In the genomic region with DNA sequence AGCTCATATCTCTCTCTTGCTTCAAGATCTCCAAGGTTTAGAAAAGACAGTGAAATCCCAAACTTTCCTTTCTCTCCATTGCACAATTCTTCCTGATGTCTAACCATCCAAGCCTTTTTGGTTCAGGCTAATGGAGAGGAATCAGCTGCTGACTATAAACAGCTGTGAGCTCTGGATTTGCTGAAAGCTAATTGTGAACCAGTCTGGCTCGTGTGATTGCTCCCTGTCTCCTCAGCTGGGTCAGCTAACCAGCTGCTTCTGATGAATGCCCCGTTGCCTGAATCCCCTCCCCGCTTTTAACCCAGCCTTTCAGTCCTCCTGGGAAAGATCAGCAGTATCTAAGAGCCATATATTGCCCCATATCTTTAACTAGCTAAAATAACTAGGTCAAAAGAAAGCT, we compare ENCODE assay signal across 16 mouse cellular contexts. TPM values are rescaled to one million over a fixed set of nuclear protein-coding genes. Genes with fewer than 3 reads are reported as not detected.
DNase-seq lines count a peak whose midpoint lies in the region; ATAC-seq and TF ChIP-seq lines count a peak whose summit lies in the region.
"Had no signal": no experiment of that assay in that cellular context is flagged by ENCODE, and none has a peak within 500 bp of the region (broad histone marks: within the 10 kb centered on the region; RNA-seq: fewer than 3 reads in every experiment).

No protein-coding gene starts in this region.

- H3K9ac ChIP-seq in forebrain, embryonic 13.5 days = no peak overlapping the region
- H3K9ac ChIP-seq in forebrain, embryonic 11.5 days (ENCODE audit: low read length) = no peak overlapping the region
- no peak overlapping the region for H3K9ac ChIP-seq in lung, embryonic 14.5 days
- H3K9ac ChIP-seq in embryonic facial prominence, embryonic 13.5 days = no peak overlapping the region
- H3K9ac ChIP-seq: embryonic facial prominence, embryonic 15.5 days; liver, embryonic 15.5 days; neural tube, embryonic 12.5 days had no signal

- no peaks in the 10 kb centered on the region for H3K36me3 ChIP-seq in forebrain, embryonic 13.5 days (ENCODE audit: poor library complexity, severe bottlenecking)
- no peaks in the 10 kb centered on the region for H3K36me3 ChIP-seq in forebrain, embryonic 11.5 days (ENCODE audit: control insufficient read depth, insufficient read depth, low read length)
- H3K36me3 ChIP-seq in lung, embryonic 14.5 days (ENCODE audit: insufficient read depth) = no peaks in the 10 kb centered on the region
- no peaks in the 10 kb centered on the region for H3K36me3 ChIP-seq in embryonic facial prominence, embryonic 13.5 days
- H3K36me3 ChIP-seq: embryonic facial prominence, embryonic 15.5 days; liver, embryonic 15.5 days; neural tube, embryonic 12.5 days had no signal

- no peak for TF ChIP-seq POLR2A in lung, adult 2 months (IDR thresholded peaks at IDR 0.05; ENCODE audit: borderline replicate concordance, extremely low read depth, low read depth, low read length)

- 23% methylated on average over 3 of the region's 3 CpGs for WGBS in forebrain, embryonic 13.5 days
- WGBS in forebrain, embryonic 11.5 days = 30% methylated on average over 3 of the region's 3 CpGs
- WGBS in lung, embryonic 14.5 days = 36% methylated on average over 3 of the region's 3 CpGs
- WGBS in lung, adult 2 months = 55% methylated on average over 3 of the region's 3 CpGs
- 8% methylated on average over 3 of the region's 3 CpGs for WGBS in embryonic facial prominence, embryonic 13.5 days

- peaks cover 8% of the 10 kb centered on the region; the same call in 1 of the 2 replicates for H3K4me1 ChIP-seq in forebrain, embryonic 13.5 days
- H3K4me1 ChIP-seq in forebrain, embryonic 11.5 days (replicated peaks; ENCODE audit: control insufficient read depth, insufficient read depth, low read length) = 0 out of 2 replicates have a peak, but pooled peaks cover 2% of the 10 kb centered on the region
- H3K4me1 ChIP-seq in lung, embryonic 14.5 days (ENCODE audit: insufficient read depth) = no peaks in the 10 kb centered on the region
- no peaks in the 10 kb centered on the region for H3K4me1 ChIP-seq in lung, adult 2 months (ENCODE audit: control insufficient read depth, insufficient read depth, low read length)
- peaks cover 4% of the 10 kb centered on the region for H3K4me1 ChIP-seq in embryonic facial prominence, embryonic 13.5 days
- H3K4me1 ChIP-seq: liver, embryonic 15.5 days had no signal

- ATAC-seq in forebrain, embryonic 13.5 days = peak; percentile 45; the same call in 1 of the 2 replicates
- ATAC-seq in forebrain, embryonic 11.5 days (replicated peaks; ENCODE audit: low FRiP score) = no peak
- ATAC-seq in lung, embryonic 14.5 days (ENCODE audit: insufficient read depth) = no peak
- no peak for ATAC-seq in embryonic facial prominence, embryonic 13.5 days (ENCODE audit: insufficient number of reproducible peaks, insufficient read depth, low FRiP score, low TSS enrichment, low read depth)
- ATAC-seq: inflammation-experienced regulatory T-cells, adult 6 months; Patski had no signal

- no peak overlapping the region for H3K27ac ChIP-seq in forebrain, embryonic 13.5 days
- H3K27ac ChIP-seq in forebrain, embryonic 11.5 days (ENCODE audit: low read depth, low read length) = no peak overlapping the region
- no peak overlapping the region for H3K27ac ChIP-seq in lung, embryonic 14.5 days (ENCODE audit: low read depth)
- 0 out of 2 replicates have a peak overlapping the region, but pooled peaks have one; percentile 29 for H3K27ac ChIP-seq in embryonic facial prominence, embryonic 13.5 days
- H3K27ac ChIP-seq: embryonic facial prominence, embryonic 15.5 days; liver, embryonic 15.5 days; neural tube, embryonic 12.5 days had no signal

- no peak for DNase-seq in forebrain, embryonic 11.5 days (ENCODE audit: low spot score)
- peak; percentile 24 for DNase-seq in lung, embryonic 14.5 days
- no peak for DNase-seq in lung, adult 2 months
- peak; percentile 8 for DNase-seq in mesoderm, embryonic 11.5 days (ENCODE audit: low read depth, low spot score)
- DNase-seq in left cerebral cortex, adult 11 months (ENCODE audit: low spot score) = no peak
- DNase-seq in right cerebral cortex, postnatal 36 days (ENCODE audit: low spot score in 2 of 2) = no peak
- DNase-seq: cerebellum, adult 9-10 months; left cerebral cortex, postnatal 4 days; thymus, postnatal 4 days had no signal

- no peak for TF ChIP-seq CTCF in lung, embryonic 14.5 days (IDR thresholded peaks at IDR 0.05; ENCODE audit: low read depth)
- no peak for TF ChIP-seq CTCF in lung, adult 2 months (IDR thresholded peaks at IDR 0.05; ENCODE audit: insufficient read depth, low read length)

- 0 out of 2 replicates have a peak, but pooled peaks cover 9% of the 10 kb centered on the region for H3K27me3 ChIP-seq in forebrain, embryonic 13.5 days
- H3K27me3 ChIP-seq in forebrain, embryonic 11.5 days (ENCODE audit: control insufficient read depth, insufficient read depth, low read length) = no peaks in the 10 kb centered on the region
- no peaks in the 10 kb centered on the region for H3K27me3 ChIP-seq in lung, embryonic 14.5 days (ENCODE audit: insufficient read depth, low read length)
- H3K27me3 ChIP-seq in embryonic facial prominence, embryonic 13.5 days = peaks cover 7% of the 10 kb centered on the region
- H3K27me3 ChIP-seq: embryonic facial prominence, embryonic 15.5 days; neural tube, embryonic 12.5 days had no signal

- H3K4me2 ChIP-seq in forebrain, embryonic 13.5 days = no peak overlapping the region
- no peak overlapping the region for H3K4me2 ChIP-seq in forebrain, embryonic 11.5 days (ENCODE audit: low read depth, low read length, severe bottlenecking)
- no peak overlapping the region for H3K4me2 ChIP-seq in lung, embryonic 14.5 days
- no peak overlapping the region for H3K4me2 ChIP-seq in embryonic facial prominence, embryonic 13.5 days
- H3K4me2 ChIP-seq: embryonic facial prominence, embryonic 15.5 days; liver, embryonic 15.5 days; neural tube, embryonic 12.5 days had no signal

- no peak overlapping the region for H3K4me3 ChIP-seq in forebrain, embryonic 13.5 days
- H3K4me3 ChIP-seq in forebrain, embryonic 11.5 days (ENCODE audit: low read depth, low read length) = no peak overlapping the region
- H3K4me3 ChIP-seq in lung, embryonic 14.5 days (ENCODE audit: low read depth, low read length) = no peak overlapping the region
- H3K4me3 ChIP-seq in lung, adult 2 months (replicated peaks; ENCODE audit: extremely low read depth, low read depth, low read length) = no peak overlapping the region
- no peak overlapping the region for H3K4me3 ChIP-seq in embryonic facial prominence, embryonic 13.5 days
- H3K4me3 ChIP-seq: embryonic facial prominence, embryonic 15.5 days; liver, embryonic 15.5 days; neural tube, embryonic 12.5 days had no signal

- no peaks in the 10 kb centered on the region for H3K9me3 ChIP-seq in forebrain, embryonic 13.5 days (replicated peaks)
- no peaks in the 10 kb centered on the region for H3K9me3 ChIP-seq in forebrain, embryonic 11.5 days (ENCODE audit: control insufficient read depth, low read length)
- H3K9me3 ChIP-seq in lung, embryonic 14.5 days (ENCODE audit: low read depth, low read length) = no peaks in the 10 kb centered on the region
- H3K9me3 ChIP-seq in embryonic facial prominence, embryonic 13.5 days = no peaks in the 10 kb centered on the region
- H3K9me3 ChIP-seq: embryonic facial prominence, embryonic 15.5 days; liver, embryonic 15.5 days; neural tube, embryonic 12.5 days had no signal

RNA-seq across cellular contexts. Expression of a gene that starts 2.6 kb away (rescaled TPM):
- 0.15 and 0.16 TPM in 2 replicates for polyA plus RNA-seq in forebrain, embryonic 13.5 days (2015; fragmentation: Nextera tagmentation; extraction: Ambion mirVana)
- 0.86 and 1.2 TPM in 2 replicates for polyA plus RNA-seq in forebrain, embryonic 11.5 days (2014; fragmentation: Nextera tagmentation; extraction: Ambion mirVana)
- polyA plus RNA-seq in lung, embryonic 14.5 days (2014; fragmentation: Nextera tagmentation; extraction: Ambion mirVana) = 0.08 and 0.50 TPM in 2 replicates
- 1.8 and 2.6 TPM in 2 replicates for polyA plus RNA-seq in lung, adult 2 months (2012; rRNA removed)
- polyA plus RNA-seq in embryonic facial prominence, embryonic 13.5 days (2015; fragmentation: Nextera tagmentation; extraction: Ambion mirVana) = 0.32 and 0.53 TPM in 2 replicates
- polyA plus RNA-seq: Patski had no signal

RNA-seq across cellular contexts. Expression of a gene that starts 32.7 kb away (rescaled TPM):
- 10.5 and 11.3 TPM in 2 replicates for polyA plus RNA-seq in forebrain, embryonic 13.5 days (2015; fragmentation: Nextera tagmentation; extraction: Ambion mirVana)
- polyA plus RNA-seq in forebrain, embryonic 11.5 days (2014; fragmentation: Nextera tagmentation; extraction: Ambion mirVana) = 12.5 and 13.0 TPM in 2 replicates
- 10.3 and 11.4 TPM in 2 replicates for polyA plus RNA-seq in lung, embryonic 14.5 days (2014; fragmentation: Nextera tagmentation; extraction: Ambion mirVana)
- polyA plus RNA-seq in lung, adult 2 months (2012; rRNA removed) = 48.5 and 61.2 TPM in 2 replicates
- 12.7 and 13.5 TPM in 2 replicates for polyA plus RNA-seq in embryonic facial prominence, embryonic 13.5 days (2015; fragmentation: Nextera tagmentation; extraction: Ambion mirVana)

RNA-seq across cellular contexts. Expression of a gene that starts 50.8 kb away (rescaled TPM):
- polyA plus RNA-seq in forebrain, embryonic 13.5 days (2015; fragmentation: Nextera tagmentation; extraction: Ambion mirVana) = 0.05 and 0.06 TPM in 2 replicates
- not detected in 2 replicates for polyA plus RNA-seq in forebrain, embryonic 11.5 days (2014; fragmentation: Nextera tagmentation; extraction: Ambion mirVana)
- polyA plus RNA-seq in lung, embryonic 14.5 days (2014; fragmentation: Nextera tagmentation; extraction: Ambion mirVana) = 4.7 and 4.9 TPM in 2 replicates
- 25.6 and 38.8 TPM in 2 replicates for polyA plus RNA-seq in lung, adult 2 months (2012; rRNA removed)
- not detected in 2 replicates for polyA plus RNA-seq in embryonic facial prominence, embryonic 13.5 days (2015; fragmentation: Nextera tagmentation; extraction: Ambion mirVana)
- polyA plus RNA-seq: inflammation-experienced regulatory T-cells, adult 6 months; liver, embryonic 15.5 days; neural tube, embryonic 12.5 days had no signal

Comparison
In these comparisons a context has a peak if more than half of its experiments do, and no peak if none do; other contexts are left out.
1. DNase-seq: peak in lung, embryonic 14.5 days (single experiment) and mesoderm, embryonic 11.5 days (single experiment); none in forebrain, embryonic 11.5 days (single experiment), lung, adult 2 months (single experiment), left cerebral cortex, adult 11 months (single experiment) and right cerebral cortex, postnatal 36 days (0 of 2).